Mouse (Mus musculus) testis, postnatal 10 days (tissue): ENCODE data around the gene Ubxn7.
"Not testable (repeated sequence)": the region's sequence is repeated elsewhere in the genome, so short reads cannot be mapped to it uniquely, and the experiment has no call there.

Source experiments
- DNase-seq: peaks from one replicate; pipeline ENCODE4 v3.0.0; 2021; ENCODE audit warnings: low spot score

Gene Ubxn7

GRCm38 (mm10) chr16:32332040-32332555 is at the start of gene Ubxn7:
Gene Ubxn7 (plus strand): TSS chr16:32332257.
- peak; percentile 99 for DNase-seq

DNA sequence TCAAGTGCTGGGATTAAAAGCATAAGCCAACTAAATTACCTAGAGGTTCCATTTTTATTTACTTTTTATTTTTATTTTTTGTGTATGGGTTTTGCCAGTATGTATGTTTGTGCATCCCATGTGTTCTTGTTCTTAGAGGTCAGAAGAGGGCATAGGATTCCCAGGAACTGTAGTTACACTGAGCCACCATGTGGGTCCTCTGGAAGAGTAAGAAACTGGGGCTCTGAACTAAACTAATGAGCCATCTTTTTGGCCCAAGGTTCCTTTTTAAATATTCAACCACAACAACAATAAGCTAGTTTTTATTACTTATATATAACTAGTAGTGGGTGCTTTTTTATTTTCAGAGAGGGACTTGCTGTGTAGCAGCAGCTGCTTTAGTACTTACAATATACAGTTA is 49.4 kb upstream of the Ubxn7 start:
- no peak for DNase-seq

GRCm38 (mm10) chr16:32291821-32292220 is 40.2 kb upstream of the Ubxn7 start:
- no peak for DNase-seq

DNA sequence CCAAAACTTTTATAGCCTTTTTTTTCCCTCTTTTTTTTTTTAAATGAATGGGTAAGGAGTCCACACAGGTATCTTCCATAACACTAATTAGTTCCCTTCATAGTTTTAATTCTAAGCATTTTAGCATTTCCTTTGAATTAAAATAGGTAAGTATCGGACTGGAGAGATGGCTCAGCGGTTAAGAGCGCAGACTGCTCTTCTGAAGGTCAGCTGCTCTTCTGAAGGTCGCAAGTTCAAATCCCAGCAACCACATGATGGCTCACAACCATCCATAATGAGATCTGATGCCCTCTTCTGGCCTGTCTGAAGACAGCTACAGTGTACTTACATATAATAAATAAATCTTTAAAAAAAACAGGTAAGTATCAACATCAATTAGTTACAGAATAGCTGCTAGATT is 32.4 kb upstream of the Ubxn7 start:
- not testable (repeated sequence) for DNase-seq

GRCm38 (mm10) chr16:32303046-32303445 is 29.0 kb upstream of the Ubxn7 start:
- DNase-seq = no peak

DNA sequence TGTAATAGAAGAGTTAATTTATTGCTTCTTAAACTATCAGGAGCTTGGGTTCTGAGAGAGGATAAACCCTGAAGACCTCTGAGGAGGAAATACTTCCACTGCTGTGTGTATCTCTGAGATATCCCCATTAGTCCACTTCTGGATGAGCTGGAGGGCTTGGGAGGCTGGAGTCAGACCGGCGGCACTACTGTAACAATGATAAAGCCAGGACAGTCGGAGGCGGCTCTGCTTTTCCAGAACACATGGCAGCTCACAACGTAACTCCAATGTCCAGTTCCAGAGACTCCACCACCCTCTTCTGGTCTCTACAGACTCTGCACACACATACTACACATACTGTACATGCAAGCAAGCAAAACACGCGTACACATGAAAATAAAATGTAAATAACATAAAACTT is 28.2 kb upstream of the Ubxn7 start:
- no peak for DNase-seq

DNA sequence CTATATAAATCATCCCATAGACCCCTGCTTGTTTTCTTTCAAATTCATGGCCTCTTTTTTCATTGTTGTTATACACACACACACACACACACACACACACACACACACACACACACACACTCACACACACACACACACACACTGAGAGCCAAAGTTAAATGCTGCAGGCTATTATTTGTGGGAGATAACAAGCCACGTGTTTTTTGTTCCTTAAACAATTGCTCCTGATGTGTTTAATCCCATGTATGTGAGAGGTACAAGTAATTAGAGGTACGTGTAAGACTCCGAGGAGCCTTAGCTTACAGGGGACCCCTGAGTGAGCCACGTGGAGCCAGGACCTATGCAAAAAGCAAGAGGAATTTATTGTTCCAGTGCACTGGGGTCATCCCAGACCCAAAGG is 20.1 kb upstream of the Ubxn7 start:
- no peak for DNase-seq

DNA sequence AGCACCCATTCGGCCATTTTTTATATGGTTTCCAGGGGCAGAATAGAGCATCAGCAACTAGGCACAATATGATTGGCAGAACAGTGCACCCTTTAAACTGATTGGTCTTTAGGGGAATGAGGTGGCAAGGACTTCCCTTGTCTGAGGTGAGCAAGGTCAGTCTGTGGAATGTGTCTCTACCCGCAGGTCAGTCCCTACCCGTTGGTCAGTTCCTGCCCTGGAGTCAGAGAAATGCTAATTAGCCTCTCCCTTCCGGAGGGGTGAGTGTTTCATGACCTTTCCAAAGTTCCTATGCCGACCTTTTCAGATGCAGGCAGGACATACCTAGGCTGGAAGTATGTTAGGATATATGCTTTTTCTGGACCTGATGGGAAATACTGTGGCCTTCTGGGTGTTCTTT is 19.7 kb upstream of the Ubxn7 start:
- no peak for DNase-seq

DNA sequence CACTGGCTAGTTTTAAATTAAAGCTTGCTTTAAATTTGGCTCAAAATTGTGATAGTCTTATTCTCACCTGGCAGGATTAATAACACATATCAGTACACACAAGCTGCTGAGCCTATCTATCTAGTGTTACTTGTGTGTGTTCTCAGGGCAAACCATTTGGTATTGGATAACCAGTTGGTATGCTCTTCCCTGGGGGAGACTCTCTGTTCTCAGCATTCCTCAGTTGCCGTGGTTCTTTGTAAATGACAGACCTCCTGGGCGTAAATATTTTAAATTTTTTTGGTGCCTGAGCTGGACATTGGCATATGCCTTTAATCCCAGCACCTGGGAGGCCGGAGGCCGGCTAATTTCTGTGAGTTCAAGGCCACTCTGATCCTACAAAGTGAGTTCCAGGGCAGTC is 19.2 kb upstream of the Ubxn7 start:
- no peak for DNase-seq

GRCm38 (mm10) chr16:32316601-32317000 is 15.5 kb upstream of the Ubxn7 start:
- no peak for DNase-seq

- DNase-seq = no peak
Measured at GRCm38 (mm10) chr16:32323953-32324352, 8.1 kb upstream of the Ubxn7 start.

- DNase-seq = no peak
Measured at GRCm38 (mm10) chr16:32330876-32331670, 984 bp upstream of the Ubxn7 start.

- peak; percentile 77 for DNase-seq
Measured at GRCm38 (mm10) chr16:32332556-32333511, 777 bp downstream of the Ubxn7 start.

DNA sequence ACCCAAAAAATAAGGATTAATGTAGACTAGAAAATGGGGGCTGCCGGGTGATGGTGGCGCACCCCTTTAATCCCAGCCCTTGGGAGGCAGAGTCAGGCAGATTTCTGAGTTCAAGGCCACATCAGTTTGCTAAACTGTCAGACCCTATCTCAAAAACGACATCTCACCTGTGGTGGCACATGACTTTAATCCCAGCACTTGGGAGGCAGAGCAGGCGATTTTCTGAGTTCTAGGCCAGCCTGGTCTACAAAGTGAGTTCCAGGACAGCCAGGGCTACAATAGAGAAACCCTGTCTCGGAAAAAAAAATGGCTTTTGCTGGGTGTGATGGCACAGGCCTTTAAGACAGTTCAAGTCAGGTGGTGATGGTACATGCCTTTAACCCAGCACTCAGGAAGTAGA is 3.1 kb downstream of the Ubxn7 start:
- no peak for DNase-seq

- no peak for DNase-seq
Measured at GRCm38 (mm10) chr16:32336026-32336780, 4.1 kb downstream of the Ubxn7 start.

DNA sequence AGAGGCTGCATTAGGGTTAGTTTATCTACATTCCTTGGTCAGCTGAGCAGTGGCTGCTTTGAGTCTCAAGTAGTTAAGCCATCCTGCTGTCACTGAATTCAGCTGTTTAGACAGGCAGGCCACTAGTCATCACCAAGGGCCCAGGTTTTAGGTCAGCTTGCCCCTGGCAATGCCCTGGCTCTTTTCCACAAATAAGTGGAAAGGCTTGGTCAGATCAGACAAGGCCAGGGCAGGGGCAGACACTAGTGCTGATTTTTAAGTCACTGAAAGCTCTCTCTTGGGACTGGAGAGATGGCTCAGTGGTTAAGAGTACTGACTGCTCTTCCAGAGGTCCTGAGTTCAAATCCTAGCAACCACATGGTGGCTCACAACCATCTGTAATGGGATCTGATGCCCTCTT is 4.9 kb downstream of the Ubxn7 start:
- DNase-seq = no peak

- no peak for DNase-seq
Measured at GRCm38 (mm10) chr16:32340451-32340850, 8.4 kb downstream of the Ubxn7 start.

GRCm38 (mm10) chr16:32345521-32345920 is 13.5 kb downstream of the Ubxn7 start:
- no peak for DNase-seq

GRCm38 (mm10) chr16:32350776-32351175 is 18.7 kb downstream of the Ubxn7 start:
- no peak for DNase-seq

GRCm38 (mm10) chr16:32363530-32363929 is 31.5 kb downstream of the Ubxn7 start:
- DNase-seq = no peak

- peak; percentile 57 for DNase-seq
Measured at GRCm38 (mm10) chr16:32371351-32371750, 39.3 kb downstream of the Ubxn7 start.

DNA sequence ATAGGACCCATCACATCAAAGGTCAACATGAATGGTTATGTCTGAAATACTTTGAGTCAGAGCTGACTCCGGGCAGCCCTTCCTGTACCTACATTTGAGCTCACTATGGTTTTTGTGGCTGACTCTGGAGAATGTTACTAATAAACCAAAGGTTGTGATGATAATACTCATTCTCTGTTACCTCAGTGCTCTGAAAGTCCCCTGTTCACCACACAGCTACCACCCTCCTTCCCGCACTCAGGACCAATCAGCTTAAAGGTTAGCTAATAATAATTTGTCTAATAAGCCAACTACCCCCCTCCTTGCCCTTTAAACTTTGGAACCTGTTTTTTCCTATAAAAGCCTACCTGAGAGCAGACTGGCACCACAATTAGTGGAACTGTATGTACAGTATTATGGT is 47.5 kb downstream of the Ubxn7 start:
- DNase-seq = no peak
